Mouse (Mus musculus) liver, embryonic 12.5 days (tissue): ENCODE measurements around the gene Lrrc4c. TPM values are rescaled to one million over a fixed set of nuclear protein-coding genes. Genes with fewer than 3 reads are reported as not detected.

Experiments used
- ATAC-seq: fragments of 200-750 bp; cut with Nextera tagmentation; 2 replicates; pipeline ENCODE4 v1.8.0; 2017; ENCODE audit warnings: moderate number of reproducible peaks, mild to moderate bottlenecking, moderate library complexity
- H3K27ac ChIP-seq: fragments of 300-500 bp; sonication (generic); 2 replicates; pipeline ENCODE4 v1.5.1; 2016; ENCODE audit warnings: mild to moderate bottlenecking
- H3K27me3 ChIP-seq: fragments of 300-500 bp; sonication (generic); replicated peaks from 2 replicates; pipeline ENCODE4 v1.6.1; 2016; ENCODE audit warnings: mild to moderate bottlenecking, moderate library complexity
- H3K36me3 ChIP-seq: fragments of 300-500 bp; sonication (generic); 2 replicates; pipeline ENCODE4 v1.6.1; 2016; ENCODE audit warnings: mild to moderate bottlenecking, moderate library complexity
- H3K4me1 ChIP-seq: fragments of 300-500 bp; sonication (generic); 2 replicates; pipeline ENCODE4 v1.6.1; 2016
- H3K4me2 ChIP-seq: fragments of 300-500 bp; sonication (generic); 2 replicates; pipeline ENCODE4 v1.6.1; 2016; ENCODE audit warnings: mild to moderate bottlenecking, moderate library complexity
- H3K4me3 ChIP-seq: fragments of 300-500 bp; sonication (generic); 2 replicates; pipeline ENCODE4 v1.5.1; 2016; ENCODE audit warnings: mild to moderate bottlenecking, moderate library complexity
- H3K9ac ChIP-seq: fragments of 300-500 bp; sonication (generic); 2 replicates; pipeline ENCODE4 v1.6.1; 2016; ENCODE audit warnings: mild to moderate bottlenecking, moderate library complexity
- H3K9me3 ChIP-seq: fragments of 300-500 bp; sonication (generic); replicated peaks from 2 replicates; pipeline ENCODE4 v1.6.1; 2016; ENCODE audit warnings: mild to moderate bottlenecking, moderate library complexity
- WGBS: fragments of 180-500 bp; shearing (Covaris S2); methylation state at CpG from one replicate; pipeline ENCODE4 v1.1.7; 2016; ENCODE audit not compliant: insufficient replicate concordance; 5-methylcytosine and 5-hydroxymethylcytosine counted together
- polyA plus RNA-seq: library from polyadenylated mRNA; unstranded; fragments of >200 nt; fragmentation: Nextera tagmentation; extraction: Ambion mirVana; gene quantifications from 2 replicates; pipeline ENCODE4 v1.2.1, GENCODE M21; 2016

Lrrc4c gene
- 0.20 and 0.35 TPM in 2 replicates for polyA plus RNA-seq

DNA sequence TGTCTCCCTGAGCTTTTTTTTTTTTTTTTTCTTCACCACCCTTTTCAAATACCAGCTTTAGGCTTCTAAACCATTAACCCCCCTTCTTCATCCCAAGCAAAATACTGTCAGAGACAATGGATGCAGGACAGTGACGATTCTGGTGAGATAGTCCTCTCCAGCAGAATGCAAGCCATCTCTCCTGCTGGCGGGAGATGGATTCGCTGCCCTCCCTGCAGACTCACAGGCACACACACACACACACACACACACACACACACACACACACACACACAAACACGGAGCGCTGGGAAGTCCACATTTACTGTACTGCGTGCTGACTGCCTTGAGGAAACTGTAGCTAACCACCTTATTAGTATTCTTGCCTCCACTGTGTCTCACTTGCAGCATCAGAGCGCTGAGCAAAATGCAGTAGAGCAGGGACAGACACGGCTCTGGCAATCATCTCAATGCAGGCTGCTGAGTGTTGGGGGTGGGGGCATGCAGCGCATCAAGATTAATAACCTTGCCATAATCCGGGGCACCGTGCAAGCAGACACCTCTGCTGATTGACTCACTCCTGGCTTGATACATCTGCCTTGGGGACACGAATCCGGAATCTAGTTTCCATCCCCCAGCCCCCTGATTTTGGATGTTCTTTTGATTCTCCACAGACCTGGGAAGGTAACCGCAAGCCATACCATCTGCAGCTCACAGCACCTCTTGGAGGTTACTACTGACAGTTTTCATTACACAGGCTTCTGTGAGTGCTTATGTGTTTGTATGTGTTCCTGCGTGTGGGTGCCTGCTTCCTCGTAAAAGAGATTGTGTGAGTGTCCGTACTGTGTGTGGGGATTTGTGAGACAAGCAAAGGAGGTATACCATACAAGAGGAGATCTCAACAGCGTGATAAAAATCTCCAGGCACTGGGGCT lies at the start of gene Lrrc4c:
Gene Lrrc4c, plus strand, starts transcription at position 783 of the 913 bp plus-strand sequence.
- H3K4me3 ChIP-seq, result no peak within 1 kb of the TSS
- no peaks in the 10 kb centered on the region for H3K36me3 ChIP-seq
- WGBS, result 19% methylated on average over 18 of the region's 18 CpGs
- H3K9ac ChIP-seq, result no peak within 1 kb of the TSS
- H3K27me3 ChIP-seq, result 0 out of 2 replicates have a peak, but pooled peaks cover 3% of the 10 kb centered on the region
- H3K4me2 ChIP-seq, result 0 out of 2 replicates have a peak within 1 kb of the TSS, but pooled peaks have one; percentile 2
- no peaks in the 10 kb centered on the region for H3K9me3 ChIP-seq
- no peak within 1 kb of the TSS for H3K27ac ChIP-seq
- no peak for ATAC-seq
- H3K4me1 ChIP-seq, result no peaks in the 10 kb centered on the region

DNA sequence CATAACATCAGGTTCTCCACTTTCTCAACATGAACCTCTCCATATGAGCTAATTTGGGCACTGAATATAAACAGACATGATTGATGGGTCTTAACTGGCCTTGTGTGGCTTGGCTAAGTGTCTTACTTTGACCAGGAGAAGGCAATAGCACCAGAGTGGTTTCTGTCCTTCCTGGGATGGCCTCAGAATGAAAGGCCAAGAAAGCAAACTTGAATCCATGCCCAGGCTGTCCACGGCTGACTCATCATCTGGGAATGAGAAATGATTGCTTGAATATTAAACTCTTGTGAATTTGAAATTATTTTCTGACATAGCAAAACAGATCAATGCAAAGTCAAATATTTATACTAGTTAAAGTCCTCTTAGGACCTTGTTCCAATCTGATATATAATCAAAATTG lies 42.9 kb upstream of the Lrrc4c start:
- Histone ChIP-seq H3K36me3 (no peaks in the 10 kb centered on the region), H3K9ac (no peak overlapping the region), H3K27ac (no peak overlapping the region), H3K4me2 (no peak overlapping the region), H3K27me3 (no peaks in the 10 kb centered on the region), H3K4me3 (no peak overlapping the region), H3K9me3 (no peaks in the 10 kb centered on the region), H3K4me1 (no peaks in the 10 kb centered on the region)
- ATAC-seq, result no peak
- WGBS, result 67% methylated on average over 1 of the region's 1 CpGs

DNA sequence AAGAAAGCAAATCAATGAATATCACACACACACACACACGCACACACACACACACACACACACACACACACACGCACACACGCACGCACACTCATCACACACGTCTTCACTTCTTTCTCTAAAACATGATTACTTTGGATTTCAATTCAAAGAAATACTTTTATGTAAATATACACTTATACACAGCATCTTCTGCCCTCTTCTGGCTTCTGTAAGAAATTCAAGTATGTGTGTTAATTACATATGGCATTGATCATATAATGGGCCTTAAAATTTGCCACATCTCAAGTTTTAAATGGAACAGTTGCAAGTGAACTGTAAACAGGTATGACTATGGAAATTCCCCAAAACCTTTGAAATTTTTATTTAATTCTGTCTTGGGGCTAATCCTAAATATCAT lies 35.0 kb upstream of the Lrrc4c start:
- no peak for ATAC-seq
- no peaks in the 10 kb centered on the region for H3K9me3 ChIP-seq
- no peak overlapping the region for H3K4me3 ChIP-seq
- no peaks in the 10 kb centered on the region for H3K4me1 ChIP-seq
- H3K36me3 ChIP-seq, result no peaks in the 10 kb centered on the region
- H3K27ac ChIP-seq, result no peak overlapping the region
- WGBS, result 80% methylated on average over 5 of the region's 5 CpGs
- no peak overlapping the region for H3K4me2 ChIP-seq
- H3K9ac ChIP-seq, result no peak overlapping the region
- H3K27me3 ChIP-seq, result no peaks in the 10 kb centered on the region

DNA sequence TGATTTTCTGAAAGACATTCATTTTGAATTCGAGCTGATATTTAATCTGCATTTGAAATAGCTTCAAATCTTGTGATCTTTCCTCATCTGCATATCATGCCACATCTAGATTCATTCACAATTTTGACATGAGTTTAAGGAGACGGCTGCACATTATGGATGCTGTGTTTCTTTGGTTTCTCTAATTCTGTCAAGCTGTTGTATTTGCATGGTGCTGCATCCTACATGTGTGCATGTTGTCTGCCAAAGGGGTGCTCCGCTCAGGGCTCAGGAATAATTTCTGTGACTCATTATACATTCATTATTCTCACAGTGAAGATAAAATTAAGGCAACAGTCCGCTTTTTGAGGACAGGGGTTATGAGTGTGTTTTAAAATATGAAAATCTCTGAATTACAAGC lies 30.5 kb upstream of the Lrrc4c start:
- H3K27ac ChIP-seq, result no peak overlapping the region
- H3K4me3 ChIP-seq, result no peak overlapping the region
- no peaks in the 10 kb centered on the region for H3K27me3 ChIP-seq
- no peak overlapping the region for H3K9ac ChIP-seq
- 52% methylated on average over 4 of the region's 4 CpGs for WGBS
- no peak overlapping the region for H3K4me2 ChIP-seq
- ATAC-seq, result no peak
- H3K4me1 ChIP-seq, result no peaks in the 10 kb centered on the region
- H3K9me3 ChIP-seq, result no peaks in the 10 kb centered on the region
- no peaks in the 10 kb centered on the region for H3K36me3 ChIP-seq

GRCm38 (mm10) chr2:96290541-96290940 lies 27.4 kb upstream of the Lrrc4c start:
- H3K4me3 ChIP-seq, result no peak overlapping the region
- no peaks in the 10 kb centered on the region for H3K9me3 ChIP-seq
- 83% methylated on average over 1 of the region's 1 CpGs for WGBS
- no peaks in the 10 kb centered on the region for H3K27me3 ChIP-seq
- no peak overlapping the region for H3K27ac ChIP-seq
- H3K36me3 ChIP-seq, result no peaks in the 10 kb centered on the region
- no peak for ATAC-seq
- no peak overlapping the region for H3K9ac ChIP-seq
- H3K4me2 ChIP-seq, result no peak overlapping the region
- no peaks in the 10 kb centered on the region for H3K4me1 ChIP-seq

DNA sequence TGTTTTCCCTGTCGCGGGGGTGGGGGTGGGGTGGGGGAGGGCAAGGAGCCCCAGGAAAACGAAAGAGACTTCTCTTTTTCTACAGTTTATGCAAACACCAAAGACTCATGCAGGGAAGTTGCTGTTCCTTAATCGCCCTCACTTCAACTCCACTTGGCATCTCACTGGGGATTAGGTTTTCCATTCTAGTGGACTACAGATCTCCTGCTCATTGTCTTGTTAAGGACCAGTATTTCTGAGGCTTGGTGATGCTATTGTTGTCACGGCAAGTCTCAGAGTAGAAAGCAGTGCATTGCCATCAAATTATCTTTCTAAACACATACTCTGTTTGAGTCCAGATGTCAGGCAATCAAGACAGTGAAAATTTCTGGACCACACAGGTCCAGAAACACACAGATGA lies 2.9 kb upstream of the Lrrc4c start:
- Histone ChIP-seq H3K9ac (no peak overlapping the region), H3K4me1 (no peaks in the 10 kb centered on the region), H3K27me3 (0 out of 2 replicates have a peak, but pooled peaks cover 3% of the 10 kb centered on the region), H3K9me3 (no peaks in the 10 kb centered on the region), H3K4me3 (no peak overlapping the region), H3K4me2 (no peak overlapping the region), H3K27ac (no peak overlapping the region), H3K36me3 (no peaks in the 10 kb centered on the region)
- 11% methylated on average over 5 of the region's 5 CpGs for WGBS
- ATAC-seq, result no peak

DNA sequence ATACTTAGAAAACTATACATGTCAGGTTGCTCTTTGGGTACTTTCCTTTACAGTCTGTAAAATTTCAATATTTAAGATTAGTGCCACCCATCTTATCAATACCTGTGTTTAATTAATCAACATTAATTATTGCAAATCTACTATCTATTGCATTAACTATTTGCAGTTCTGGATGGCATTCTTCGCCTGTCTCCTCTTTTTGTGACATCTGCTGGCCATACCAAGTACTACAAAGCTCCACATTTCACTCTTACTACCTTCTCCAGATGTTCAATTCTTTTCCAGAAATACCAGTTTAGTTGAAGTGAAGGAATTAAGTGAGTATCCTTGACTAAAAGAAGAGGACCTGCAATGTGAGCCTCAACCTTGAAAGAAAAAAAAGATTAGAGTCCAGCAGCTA lies 1.4 kb upstream of the Lrrc4c start:
- H3K36me3 ChIP-seq, result no peaks in the 10 kb centered on the region
- H3K9ac ChIP-seq, result no peak overlapping the region
- 0 out of 2 replicates have a peak, but pooled peaks cover 3% of the 10 kb centered on the region for H3K27me3 ChIP-seq
- no peaks in the 10 kb centered on the region for H3K9me3 ChIP-seq
- H3K27ac ChIP-seq, result no peak overlapping the region
- WGBS, result 40% methylated on average over 1 of the region's 1 CpGs
- no peaks in the 10 kb centered on the region for H3K4me1 ChIP-seq
- ATAC-seq, result no peak
- H3K4me3 ChIP-seq, result no peak overlapping the region
- no peak overlapping the region for H3K4me2 ChIP-seq

DNA sequence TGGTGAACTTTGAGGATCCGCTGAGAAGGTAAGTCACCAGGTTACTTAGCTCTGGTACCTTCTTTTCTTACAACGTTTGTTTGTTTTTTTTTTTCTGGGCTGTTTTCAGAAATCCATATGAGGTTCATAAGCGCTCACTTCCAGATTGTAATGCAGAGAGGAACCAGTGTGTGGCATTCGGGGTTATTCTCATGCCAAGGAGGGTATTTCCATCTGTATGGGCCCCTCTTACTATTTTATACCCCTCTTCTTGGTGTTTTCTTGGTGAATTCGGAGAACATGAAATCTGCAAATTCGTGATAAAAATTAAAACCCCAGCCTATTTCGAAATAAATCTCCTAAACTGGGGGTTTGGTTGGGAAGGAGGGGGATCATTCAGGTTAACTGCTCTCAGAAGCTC lies 587 bp downstream of the Lrrc4c start:
- no peaks in the 10 kb centered on the region for H3K36me3 ChIP-seq
- no peak overlapping the region for H3K4me2 ChIP-seq
- no peak for ATAC-seq
- no peaks in the 10 kb centered on the region for H3K4me1 ChIP-seq
- H3K27ac ChIP-seq, result no peak overlapping the region
- 0 out of 2 replicates have a peak, but pooled peaks cover 3% of the 10 kb centered on the region for H3K27me3 ChIP-seq
- no peak overlapping the region for H3K4me3 ChIP-seq
- 22% methylated on average over 7 of the region's 7 CpGs for WGBS
- H3K9ac ChIP-seq, result no peak overlapping the region
- H3K9me3 ChIP-seq, result no peaks in the 10 kb centered on the region

- Histone ChIP-seq H3K27ac (no peak overlapping the region), H3K36me3 (no peaks in the 10 kb centered on the region), H3K9ac (no peak overlapping the region), H3K9me3 (no peaks in the 10 kb centered on the region), H3K4me3 (no peak overlapping the region), H3K27me3 (0 out of 2 replicates have a peak, but pooled peaks cover 3% of the 10 kb centered on the region), H3K4me2 (no peak overlapping the region), H3K4me1 (no peaks in the 10 kb centered on the region)
- WGBS, result 26% methylated on average over 8 of the region's 8 CpGs
- no peak for ATAC-seq
Measured at GRCm38 (mm10) chr2:96319201-96319600, 1.2 kb downstream of the Lrrc4c start.

GRCm38 (mm10) chr2:96319649-96320048 lies 1.7 kb downstream of the Lrrc4c start:
- Histone ChIP-seq H3K4me3 (no peak overlapping the region), H3K4me1 (no peaks in the 10 kb centered on the region), H3K36me3 (no peaks in the 10 kb centered on the region), H3K27ac (no peak overlapping the region), H3K9ac (no peak overlapping the region), H3K4me2 (no peak overlapping the region), H3K9me3 (no peaks in the 10 kb centered on the region), H3K27me3 (0 out of 2 replicates have a peak, but pooled peaks cover 3% of the 10 kb centered on the region)
- no peak for ATAC-seq
- 43% methylated on average over 6 of the region's 6 CpGs for WGBS

GRCm38 (mm10) chr2:96334652-96335051 lies 16.7 kb downstream of the Lrrc4c start:
- Histone ChIP-seq H3K4me2 (no peak overlapping the region), H3K36me3 (no peaks in the 10 kb centered on the region), H3K9ac (no peak overlapping the region), H3K4me3 (no peak overlapping the region), H3K9me3 (no peaks in the 10 kb centered on the region), H3K27ac (no peak overlapping the region), H3K27me3 (no peaks in the 10 kb centered on the region), H3K4me1 (no peaks in the 10 kb centered on the region)
- ATAC-seq, result no peak
- 42% methylated on average over 3 of the region's 3 CpGs for WGBS

DNA sequence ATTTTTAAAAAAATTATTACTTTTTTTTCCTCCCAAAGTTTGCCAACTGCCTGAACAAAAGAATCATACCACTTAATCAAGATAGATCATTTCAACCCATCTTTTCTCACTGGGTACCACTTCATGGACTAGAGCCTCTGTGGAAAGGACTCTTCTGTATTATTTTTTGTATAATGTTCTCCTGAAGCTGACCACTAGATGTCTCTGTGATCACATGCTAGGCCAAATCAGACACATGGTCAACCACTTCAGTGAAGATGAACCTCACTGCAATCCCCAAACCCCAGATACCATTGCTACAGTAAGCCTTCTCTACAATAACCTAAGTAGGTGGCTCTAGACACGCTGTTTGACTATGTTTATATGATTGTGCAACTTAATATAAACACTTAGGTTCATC lies 19.4 kb downstream of the Lrrc4c start:
- no peaks in the 10 kb centered on the region for H3K4me1 ChIP-seq
- no peak overlapping the region for H3K9ac ChIP-seq
- no peaks in the 10 kb centered on the region for H3K36me3 ChIP-seq
- WGBS, result 32% methylated on average over 1 of the region's 1 CpGs
- H3K4me2 ChIP-seq, result no peak overlapping the region
- no peak overlapping the region for H3K4me3 ChIP-seq
- no peaks in the 10 kb centered on the region for H3K27me3 ChIP-seq
- no peak overlapping the region for H3K27ac ChIP-seq
- no peak for ATAC-seq
- H3K9me3 ChIP-seq, result no peaks in the 10 kb centered on the region
